Mouse (Mus musculus) myocyte (in vitro differentiated cells): ENCODE results near the gene Usp22.

Experiments used
- POLR2A ChIP-seq: IDR thresholded peaks from one replicate; pipeline ENCODE4 v1.6.1; 2011; ENCODE audit warnings: low read depth, mild to moderate bottlenecking, control low read depth, moderate library complexity; ENCODE audit not compliant: insufficient read length
- TCF12 ChIP-seq: IDR thresholded peaks from one replicate; pipeline ENCODE4 v1.6.1; 2011; ENCODE audit warnings: mild to moderate bottlenecking, control low read depth; ENCODE audit not compliant: poor library complexity, insufficient read depth, severe bottlenecking
- USF1 ChIP-seq: IDR thresholded peaks from one replicate; pipeline ENCODE4 v1.6.1; 2011; ENCODE audit warnings: low read depth, mild to moderate bottlenecking, control low read depth, moderate library complexity

GRCm38 (mm10) chr11:61108911-61109361, 65.9 kb downstream of the Usp22 start:
- no peak for TF ChIP-seq TCF12
- TF ChIP-seq POLR2A = no peak
- no peak for TF ChIP-seq USF1
